Mouse (Mus musculus) forebrain, embryonic 10.5 days (tissue): ENCODE data around the gene Ell2. TPM values are rescaled to one million over a fixed set of nuclear protein-coding genes. Genes with fewer than 3 reads are reported as not detected.

Experiments
- DNase-seq: peaks from one replicate; pipeline ENCODE4 v3.0.0-alpha.2; 2017; ENCODE audit warnings: low spot score; ENCODE audit errors: extremely low spot score
- H3K27ac ChIP-seq: fragments of 300-500 bp; sonication (generic); 2 replicates; pipeline ENCODE4 v1.5.1; 2016; ENCODE audit warnings: mild to moderate bottlenecking
- H3K27me3 ChIP-seq: fragments of 300-500 bp; sonication (generic); 2 replicates; pipeline ENCODE4 v1.6.1; 2016; ENCODE audit warnings: mild to moderate bottlenecking; ENCODE audit not compliant: poor library complexity, severe bottlenecking
- H3K36me3 ChIP-seq: fragments of 300-500 bp; sonication (generic); replicated peaks from 2 replicates; pipeline ENCODE4 v1.6.1; 2016; ENCODE audit warnings: mild to moderate bottlenecking, moderate library complexity
- H3K4me1 ChIP-seq: fragments of 300-500 bp; sonication (generic); 2 replicates; pipeline ENCODE4 v1.6.1; 2016
- H3K4me3 ChIP-seq: fragments of 300-500 bp; sonication (generic); 2 replicates; pipeline ENCODE4 v1.5.1; 2016; ENCODE audit warnings: mild to moderate bottlenecking, moderate library complexity
- H3K9me3 ChIP-seq: fragments of 300-500 bp; sonication (generic); 2 replicates; pipeline ENCODE4 v1.6.1; 2016; ENCODE audit warnings: mild to moderate bottlenecking, moderate library complexity
- WGBS: fragments of 180-500 bp; shearing (Covaris S2); methylation state at CpG from one replicate; pipeline ENCODE4 v1.1.7; 2016; 5-methylcytosine and 5-hydroxymethylcytosine counted together
- polyA plus RNA-seq: library from polyadenylated mRNA; unstranded; fragments of >200 nt; fragmentation: Nextera tagmentation; extraction: Ambion mirVana; gene quantifications from 2 replicates; pipeline ENCODE4 v1.2.1, GENCODE M21; 2016

Gene Ell2
- polyA plus RNA-seq, 1 experiment from 2014 or later = 5.3 TPM

GRCm38 (mm10) chr13:75738536-75738935, 32.0 kb downstream of the Ell2 start:
- H3K27me3 ChIP-seq = no peaks in the 10 kb centered on the region
- 71% methylated on average over 6 of the region's 6 CpGs for WGBS
- no peaks in the 10 kb centered on the region for H3K36me3 ChIP-seq
- no peak overlapping the region for H3K4me3 ChIP-seq
- no peaks in the 10 kb centered on the region for H3K9me3 ChIP-seq
- H3K27ac ChIP-seq = no peak overlapping the region
- no peaks in the 10 kb centered on the region for H3K4me1 ChIP-seq
- DNase-seq = no peak

DNA sequence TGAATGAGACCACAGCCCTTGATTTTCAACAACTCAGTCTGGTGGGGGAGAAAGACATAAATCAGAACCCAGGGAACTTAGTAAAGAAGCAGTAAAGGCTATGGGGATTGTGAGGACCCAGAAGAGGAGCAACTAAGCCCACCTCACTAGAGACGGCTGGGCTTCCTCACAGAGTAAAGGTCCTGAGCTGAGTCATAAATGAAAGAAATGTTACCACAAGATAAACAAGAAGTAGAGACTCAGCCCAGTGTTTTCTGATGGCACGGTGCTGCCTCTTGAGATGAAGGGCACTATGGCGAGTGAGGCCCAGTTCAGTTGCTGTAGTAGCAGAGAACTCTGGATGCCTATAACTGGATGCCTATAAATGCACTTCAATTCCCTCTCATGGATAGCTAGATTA, 32.4 kb downstream of the Ell2 start:
- Histone ChIP-seq H3K27me3 (no peaks in the 10 kb centered on the region), H3K4me1 (no peaks in the 10 kb centered on the region), H3K9me3 (no peaks in the 10 kb centered on the region), H3K27ac (no peak overlapping the region), H3K4me3 (no peak overlapping the region), H3K36me3 (no peaks in the 10 kb centered on the region)
- DNase-seq = no peak
- 88% methylated on average over 3 of the region's 3 CpGs for WGBS

DNA sequence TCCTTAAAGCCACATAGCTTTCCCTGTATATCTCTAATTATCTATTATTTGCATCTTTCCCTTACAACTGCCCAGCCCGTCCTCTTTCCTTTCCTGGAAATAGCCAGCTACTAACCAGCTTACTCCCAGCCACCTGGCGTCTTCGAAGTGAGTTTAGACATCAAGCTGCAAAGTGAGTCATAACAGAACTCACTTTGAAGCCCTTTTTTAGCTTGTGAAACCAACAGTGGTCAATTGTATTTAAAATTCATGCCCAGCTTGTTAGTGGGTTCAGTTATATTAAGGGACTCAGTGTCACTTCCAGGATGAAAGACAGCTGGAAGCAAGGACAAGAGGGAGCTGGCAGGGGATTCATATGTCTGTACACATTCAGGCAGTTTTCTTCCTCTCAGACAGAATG, 33.5 kb downstream of the Ell2 start:
- no peaks in the 10 kb centered on the region for H3K27me3 ChIP-seq
- 85% methylated on average over 3 of the region's 3 CpGs for WGBS
- DNase-seq = no peak
- H3K4me3 ChIP-seq = no peak overlapping the region
- H3K36me3 ChIP-seq = no peaks in the 10 kb centered on the region
- H3K9me3 ChIP-seq = no peaks in the 10 kb centered on the region
- H3K4me1 ChIP-seq = no peaks in the 10 kb centered on the region
- no peak overlapping the region for H3K27ac ChIP-seq

GRCm38 (mm10) chr13:75741119-75741518, 34.6 kb downstream of the Ell2 start:
- H3K36me3 ChIP-seq = no peaks in the 10 kb centered on the region
- H3K4me1 ChIP-seq = no peaks in the 10 kb centered on the region
- H3K27me3 ChIP-seq = no peaks in the 10 kb centered on the region
- no peak for DNase-seq
- no peak overlapping the region for H3K4me3 ChIP-seq
- H3K27ac ChIP-seq = no peak overlapping the region
- no peaks in the 10 kb centered on the region for H3K9me3 ChIP-seq
- 88% methylated on average over 3 of the region's 3 CpGs for WGBS

DNA sequence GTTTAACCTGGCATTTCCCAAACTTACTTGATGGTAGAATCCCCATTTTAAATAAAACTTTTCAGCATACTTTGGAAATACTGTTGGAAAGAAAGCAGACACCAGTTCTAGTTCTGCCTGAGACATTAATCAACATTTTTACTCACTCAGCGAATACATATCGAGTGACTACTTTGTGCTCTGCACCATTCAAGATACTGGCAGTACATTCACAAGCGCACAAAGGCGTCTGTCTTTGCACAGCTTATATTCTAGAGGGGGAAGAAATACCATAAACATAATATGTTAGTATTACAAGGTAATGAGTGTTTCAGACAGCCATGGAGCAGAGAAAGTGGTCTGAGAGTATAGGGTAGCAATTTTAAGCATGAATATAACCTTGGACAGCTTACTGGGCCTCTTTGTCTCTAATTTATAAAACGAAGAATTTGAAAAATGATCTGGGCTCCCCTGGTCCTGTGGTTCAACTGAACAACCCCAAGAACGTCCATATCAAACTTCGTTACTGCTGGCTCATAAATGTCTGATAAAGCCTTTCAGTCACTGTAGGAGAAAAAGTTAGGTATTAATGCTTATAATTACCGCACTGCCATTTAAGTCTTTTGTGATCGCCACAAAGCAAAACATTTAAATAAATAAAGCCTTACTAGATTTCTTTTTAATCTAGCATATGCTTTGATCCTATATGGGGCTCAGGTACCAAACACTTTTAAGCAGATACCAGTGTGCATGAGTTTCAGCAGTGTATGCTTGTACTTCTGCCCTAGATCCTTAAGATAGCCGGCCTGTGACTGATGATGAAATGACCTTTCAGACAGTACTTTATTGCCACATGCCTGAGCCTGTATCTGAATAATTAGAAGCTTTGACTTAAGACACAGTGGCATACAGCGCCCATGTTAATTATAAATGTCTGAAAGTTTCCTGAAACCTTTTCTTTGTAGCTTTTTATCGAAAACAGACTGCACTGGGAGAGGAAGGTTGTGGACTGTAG, 35.5 kb downstream of the Ell2 start:
- Histone ChIP-seq H3K27ac (no peak overlapping the region), H3K4me1 (no peaks in the 10 kb centered on the region), H3K27me3 (no peaks in the 10 kb centered on the region), H3K9me3 (no peaks in the 10 kb centered on the region), H3K36me3 (no peaks in the 10 kb centered on the region), H3K4me3 (no peak overlapping the region)
- no peak for DNase-seq
- WGBS = 89% methylated on average over 12 of the region's 12 CpGs

DNA sequence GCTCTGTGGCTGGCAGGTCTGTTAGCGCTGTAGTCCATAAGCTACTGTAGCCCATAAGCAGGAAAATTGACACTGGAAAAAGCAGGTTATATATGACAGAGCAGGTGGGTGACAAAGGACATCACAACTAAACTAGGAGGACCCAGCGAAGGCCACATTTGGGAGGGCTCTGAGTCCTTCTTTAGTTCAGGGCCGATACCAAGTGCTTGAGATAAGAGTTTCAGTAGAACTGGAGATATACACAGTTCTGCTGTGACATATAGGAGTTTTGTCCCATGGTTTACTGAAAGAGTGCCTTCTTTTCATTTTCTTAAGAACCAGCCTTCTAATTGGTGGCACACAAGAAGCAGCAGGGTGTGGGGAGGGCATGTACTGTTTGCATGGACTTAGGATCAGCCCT, 36.4 kb downstream of the Ell2 start:
- Histone ChIP-seq H3K36me3 (no peaks in the 10 kb centered on the region), H3K27me3 (no peaks in the 10 kb centered on the region), H3K27ac (no peak overlapping the region), H3K4me1 (no peaks in the 10 kb centered on the region), H3K9me3 (no peaks in the 10 kb centered on the region), H3K4me3 (no peak overlapping the region)
- 94% methylated on average over 3 of the region's 3 CpGs for WGBS
- DNase-seq = no peak

DNA sequence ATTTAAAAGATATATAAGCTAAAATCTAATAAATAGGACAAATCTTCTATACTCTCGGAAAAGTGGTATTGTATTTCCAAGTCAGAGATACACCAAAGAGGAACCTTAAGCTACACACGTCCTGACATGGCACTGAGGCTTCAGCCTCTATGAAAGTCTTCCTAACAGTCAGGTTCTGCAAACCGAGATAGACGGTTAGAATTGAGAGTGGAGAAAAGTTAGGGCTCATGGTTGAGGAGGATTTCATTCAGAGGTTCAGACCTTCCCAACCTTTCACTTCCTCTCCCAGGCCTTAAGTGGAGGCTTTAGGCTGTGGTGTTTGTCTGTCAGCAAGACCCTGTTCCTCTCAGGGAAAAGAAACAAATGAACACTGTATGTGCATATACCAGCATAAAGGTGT, 37.5 kb downstream of the Ell2 start:
- no peaks in the 10 kb centered on the region for H3K36me3 ChIP-seq
- H3K4me1 ChIP-seq = no peaks in the 10 kb centered on the region
- H3K4me3 ChIP-seq = no peak overlapping the region
- no peak overlapping the region for H3K27ac ChIP-seq
- H3K27me3 ChIP-seq = no peaks in the 10 kb centered on the region
- no peak for DNase-seq
- WGBS = 92% methylated on average over 4 of the region's 4 CpGs
- H3K9me3 ChIP-seq = no peaks in the 10 kb centered on the region

DNA sequence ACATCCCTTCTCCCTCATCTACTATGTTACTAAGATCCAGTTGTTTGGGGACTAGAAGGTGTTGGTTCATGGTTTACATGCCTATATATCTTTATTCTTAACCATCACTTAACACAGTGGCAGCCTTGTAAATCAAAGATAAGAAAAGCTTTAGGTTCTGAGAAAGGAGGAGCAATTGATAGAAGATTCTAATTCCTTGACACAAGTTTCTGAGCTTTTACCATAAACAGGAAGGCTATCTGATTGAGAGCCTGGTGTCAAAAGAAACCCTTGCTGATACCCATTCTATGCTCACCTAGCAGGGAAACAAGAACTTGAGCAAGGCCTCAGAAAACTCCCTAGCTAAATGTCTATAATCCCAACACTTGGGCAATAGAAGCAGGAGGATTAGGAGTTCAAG, 38.8 kb downstream of the Ell2 start:
- Histone ChIP-seq H3K4me1 (no peaks in the 10 kb centered on the region), H3K27ac (no peak overlapping the region), H3K36me3 (no peaks in the 10 kb centered on the region), H3K27me3 (no peaks in the 10 kb centered on the region), H3K4me3 (no peak overlapping the region), H3K9me3 (no peaks in the 10 kb centered on the region)
- no peak for DNase-seq

- H3K27me3 ChIP-seq = no peaks in the 10 kb centered on the region
- no peak overlapping the region for H3K4me3 ChIP-seq
- H3K27ac ChIP-seq = no peak overlapping the region
- no peaks in the 10 kb centered on the region for H3K36me3 ChIP-seq
- DNase-seq = no peak
- no peaks in the 10 kb centered on the region for H3K9me3 ChIP-seq
- H3K4me1 ChIP-seq = no peaks in the 10 kb centered on the region
- WGBS = 87% methylated on average over 3 of the region's 3 CpGs
These were observed 40.7 kb downstream of the Ell2 start for GRCm38 (mm10) chr13:75747265-75747664.

DNA sequence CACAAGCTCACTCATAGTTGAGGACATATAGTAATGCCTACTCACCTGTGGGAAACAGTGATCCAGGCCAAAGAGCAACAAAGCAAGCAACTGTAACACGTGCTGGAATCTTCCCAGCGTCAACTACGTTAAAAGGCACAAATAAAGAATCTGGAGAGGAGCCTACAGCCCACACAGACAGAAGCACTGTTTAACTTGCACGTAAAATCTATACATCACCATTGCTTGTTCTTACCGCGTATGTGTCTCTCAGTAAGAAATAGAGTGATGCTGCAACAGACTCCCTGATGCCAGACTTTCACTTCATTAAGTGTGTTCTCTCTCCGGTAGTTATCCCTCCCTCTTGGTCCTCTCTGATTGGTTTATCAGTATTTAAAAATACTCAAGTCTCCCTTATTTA, 42.1 kb downstream of the Ell2 start:
- Histone ChIP-seq H3K27me3 (no peaks in the 10 kb centered on the region), H3K4me1 (no peaks in the 10 kb centered on the region), H3K4me3 (no peak overlapping the region), H3K9me3 (no peaks in the 10 kb centered on the region), H3K36me3 (no peaks in the 10 kb centered on the region), H3K27ac (no peak overlapping the region)
- DNase-seq = no peak
- WGBS = 96% methylated on average over 7 of the region's 7 CpGs

GRCm38 (mm10) chr13:75750785-75751184, 44.2 kb downstream of the Ell2 start:
- no peaks in the 10 kb centered on the region for H3K36me3 ChIP-seq
- no peak overlapping the region for H3K4me3 ChIP-seq
- WGBS = 64% methylated on average over 2 of the region's 2 CpGs
- H3K27ac ChIP-seq = no peak overlapping the region
- H3K4me1 ChIP-seq = no peaks in the 10 kb centered on the region
- no peaks in the 10 kb centered on the region for H3K9me3 ChIP-seq
- H3K27me3 ChIP-seq = no peaks in the 10 kb centered on the region
- DNase-seq = no peak

DNA sequence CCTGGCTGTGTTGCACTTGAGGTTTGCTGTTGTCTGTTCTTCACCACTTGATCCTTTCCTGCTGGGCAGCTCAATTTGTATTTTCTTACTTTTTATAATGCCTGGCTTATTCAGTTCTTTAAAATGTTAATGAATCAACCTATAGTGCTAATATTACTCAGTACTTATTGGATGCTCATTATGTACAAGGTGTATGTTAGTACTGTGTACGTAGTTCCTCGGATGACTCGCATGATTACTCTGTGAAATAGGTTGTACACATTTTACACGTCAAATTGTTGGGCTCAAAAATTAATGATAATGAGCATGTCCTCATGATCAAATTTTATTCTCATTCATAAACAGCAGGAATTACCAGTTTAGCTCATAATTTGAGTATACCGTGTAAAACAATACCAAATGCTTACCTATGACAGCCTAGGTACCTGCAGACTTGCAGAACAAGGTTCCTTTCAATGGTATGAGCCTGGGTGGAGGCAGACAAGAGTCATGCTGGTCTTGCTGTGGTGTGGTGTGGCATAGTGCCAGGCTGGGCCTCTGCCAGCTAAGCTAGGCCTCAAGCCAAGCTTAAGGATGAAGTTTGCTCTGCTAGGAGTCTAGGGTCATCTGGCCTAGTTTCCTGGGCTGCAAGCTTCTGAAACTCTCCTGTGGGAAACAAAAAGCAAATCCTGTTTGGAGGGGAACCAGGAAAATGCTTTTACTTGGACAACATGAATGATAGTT, 45.8 kb downstream of the Ell2 start:
- no peaks in the 10 kb centered on the region for H3K27me3 ChIP-seq
- 93% methylated on average over 5 of the region's 5 CpGs for WGBS
- no peaks in the 10 kb centered on the region for H3K36me3 ChIP-seq
- 0 out of 2 replicates have a peak, but pooled peaks cover 2% of the 10 kb centered on the region for H3K4me1 ChIP-seq
- H3K27ac ChIP-seq = no peak overlapping the region
- H3K4me3 ChIP-seq = no peak overlapping the region
- H3K9me3 ChIP-seq = no peaks in the 10 kb centered on the region
- DNase-seq = no peak

DNA sequence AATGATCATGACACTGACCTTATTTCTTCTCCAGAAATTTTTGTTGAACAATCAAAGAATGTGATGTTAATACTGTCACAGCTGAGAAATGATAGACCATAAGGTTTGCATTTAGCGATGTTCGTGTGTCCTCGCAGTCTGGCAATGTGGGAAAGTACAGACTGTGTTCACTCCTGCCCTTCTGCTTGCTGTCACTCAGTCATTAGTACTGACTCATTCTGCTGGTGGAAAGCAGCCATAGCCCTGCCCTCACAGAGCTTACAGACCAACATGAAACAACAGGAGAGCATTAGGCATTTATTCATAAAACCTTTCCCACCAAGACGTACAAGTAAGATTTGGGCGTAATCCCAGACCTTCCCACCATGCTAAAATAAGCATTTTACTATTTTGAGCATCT, 47.8 kb downstream of the Ell2 start:
- Histone ChIP-seq H3K4me3 (no peak overlapping the region), H3K4me1 (0 out of 2 replicates have a peak, but pooled peaks cover 2% of the 10 kb centered on the region), H3K36me3 (no peaks in the 10 kb centered on the region), H3K27ac (no peak overlapping the region), H3K27me3 (no peaks in the 10 kb centered on the region), H3K9me3 (no peaks in the 10 kb centered on the region)
- DNase-seq = no peak
- 88% methylated on average over 5 of the region's 5 CpGs for WGBS
